Mouse (Mus musculus): ENCODE results near the gene Mcm3. TPM values are rescaled to one million over a fixed set of nuclear protein-coding genes. Genes with fewer than 3 reads are reported as not detected.

Mcm3 gene
- polyA plus RNA-seq (2016; fragmentation: Nextera tagmentation; extraction: Ambion mirVana), result 282 and 290 TPM in 2 replicates

DNA sequence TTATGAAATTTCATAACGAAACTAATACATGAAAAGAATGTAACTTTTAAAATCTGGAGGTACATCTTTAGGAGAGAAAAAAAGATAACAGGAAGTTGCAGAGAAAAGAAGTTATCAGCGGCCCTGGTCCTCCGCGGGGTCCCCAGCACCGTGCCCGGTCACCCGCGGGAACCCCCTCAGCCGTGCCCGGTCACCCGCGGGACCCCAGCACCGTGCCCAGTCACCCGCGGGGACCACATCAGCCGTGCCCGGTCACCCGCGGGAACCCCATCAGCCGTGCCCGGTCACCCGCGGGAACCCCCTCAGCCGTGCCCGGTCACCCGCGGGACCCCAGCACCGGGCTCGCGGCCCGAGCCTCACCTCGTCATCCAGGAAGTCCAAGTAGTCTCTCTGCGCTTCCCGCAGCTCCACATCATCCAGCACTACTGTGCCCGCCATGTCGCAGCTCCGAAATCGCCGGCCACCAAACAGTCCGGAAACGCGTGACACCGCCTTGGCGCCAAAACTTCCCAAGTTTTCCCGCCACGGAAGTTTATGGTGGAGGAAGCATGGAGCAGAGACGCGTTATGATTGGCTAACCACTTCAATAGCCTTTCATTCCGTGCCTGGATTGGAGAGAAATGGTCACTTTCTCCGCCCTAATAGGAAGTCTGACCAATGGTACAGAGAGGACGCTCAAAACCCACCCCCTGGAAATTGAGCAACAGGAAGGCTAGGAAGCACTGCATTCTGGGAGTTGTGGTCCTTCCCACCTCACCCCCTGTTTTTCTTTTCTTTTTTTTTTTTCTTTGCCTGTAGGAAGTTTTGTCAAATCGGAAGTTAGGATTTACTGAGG, at the start of gene Mcm3:
Mcm3 (minus strand) TSS at position 542 of the 835 bp plus-strand sequence.
- peaks cover 8% of the 10 kb centered on the region; the same call in 1 of the 2 replicates for H3K4me1 ChIP-seq
- peak within 1 kb of the TSS; percentile 81 for H3K4me3 ChIP-seq
- H3K9me3 ChIP-seq (replicated peaks), result no peaks in the 10 kb centered on the region
- H3K27me3 ChIP-seq (ENCODE audit: low read depth, poor library complexity, severe bottlenecking), result no peaks in the 10 kb centered on the region
- H3K36me3 ChIP-seq, result peaks cover 34% of the 10 kb centered on the region
- DNase-seq (ENCODE audit: low spot score), result peak; percentile 94
- H3K27ac ChIP-seq, result peak within 1 kb of the TSS; percentile 94
- WGBS, result under 1% methylated on average over 52 of the region's 52 CpGs

DNA sequence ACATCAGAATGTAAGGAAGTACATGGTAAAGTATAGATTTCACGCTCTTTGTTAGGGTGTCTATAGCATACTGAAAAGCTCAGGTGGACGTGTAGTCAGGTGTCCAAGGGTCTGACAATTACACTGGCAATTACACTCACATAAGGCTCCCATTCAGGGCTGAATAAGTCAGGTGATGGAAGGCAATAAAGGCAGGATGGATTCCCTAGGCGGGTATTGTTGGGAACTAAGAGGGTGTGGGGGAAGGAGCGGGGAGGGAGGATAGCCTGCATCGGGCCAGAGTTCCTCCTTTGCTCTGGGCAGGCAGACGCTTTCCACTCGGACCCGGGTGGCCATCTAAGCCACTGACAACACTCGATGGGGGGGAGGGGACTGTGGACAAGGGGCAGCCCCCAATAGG, 47.9 kb upstream of the Mcm3 start:
- Histone ChIP-seq H3K27me3 (ENCODE audit: low read depth, poor library complexity, severe bottlenecking) (no peaks in the 10 kb centered on the region), H3K9me3 (replicated peaks) (no peaks in the 10 kb centered on the region), H3K36me3 (no peaks in the 10 kb centered on the region), H3K4me3 (no peak overlapping the region), H3K4me1 (no peaks in the 10 kb centered on the region), H3K27ac (no peak overlapping the region)
- 67% methylated on average over 9 of the region's 9 CpGs for WGBS
- no peak for DNase-seq (ENCODE audit: low spot score)

DNA sequence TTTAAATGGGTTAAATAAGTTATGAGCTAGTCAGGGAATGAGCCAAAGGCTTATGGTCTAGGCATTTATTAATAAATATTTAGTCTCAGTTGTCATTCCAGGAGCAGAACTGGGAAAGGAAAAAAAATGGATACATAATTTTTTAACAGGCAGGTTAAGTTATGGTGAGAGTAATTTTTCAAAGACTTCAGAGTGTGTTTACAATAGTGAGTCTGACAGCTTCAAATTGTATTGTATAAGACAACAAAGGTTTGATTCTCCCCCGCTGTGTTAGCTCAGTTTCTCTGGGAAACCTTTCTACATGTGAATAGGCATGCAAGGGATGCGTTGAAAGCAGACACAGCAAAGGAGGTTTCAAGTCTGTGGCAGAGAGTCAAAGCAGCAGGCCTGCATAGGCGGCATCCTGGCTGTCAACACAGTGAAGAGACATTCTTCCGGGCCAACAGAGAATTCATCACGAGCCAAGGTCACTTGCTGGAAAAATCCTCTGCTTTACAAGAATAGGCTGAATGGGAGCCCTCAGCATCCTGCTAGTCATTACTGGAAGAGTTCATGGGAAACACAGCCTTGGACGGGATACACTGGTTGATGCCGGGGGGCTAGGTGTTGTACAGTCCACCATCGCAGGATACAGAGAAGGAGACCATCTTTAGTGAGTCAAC, 47.3 kb upstream of the Mcm3 start:
- no peak overlapping the region for H3K27ac ChIP-seq
- no peak for DNase-seq (ENCODE audit: low spot score)
- H3K4me1 ChIP-seq, result no peaks in the 10 kb centered on the region
- H3K36me3 ChIP-seq, result no peaks in the 10 kb centered on the region
- H3K9me3 ChIP-seq (replicated peaks), result no peaks in the 10 kb centered on the region
- H3K27me3 ChIP-seq (ENCODE audit: low read depth, poor library complexity, severe bottlenecking), result no peaks in the 10 kb centered on the region
- WGBS, result 64% methylated on average over 8 of the region's 8 CpGs
- no peak overlapping the region for H3K4me3 ChIP-seq

DNA sequence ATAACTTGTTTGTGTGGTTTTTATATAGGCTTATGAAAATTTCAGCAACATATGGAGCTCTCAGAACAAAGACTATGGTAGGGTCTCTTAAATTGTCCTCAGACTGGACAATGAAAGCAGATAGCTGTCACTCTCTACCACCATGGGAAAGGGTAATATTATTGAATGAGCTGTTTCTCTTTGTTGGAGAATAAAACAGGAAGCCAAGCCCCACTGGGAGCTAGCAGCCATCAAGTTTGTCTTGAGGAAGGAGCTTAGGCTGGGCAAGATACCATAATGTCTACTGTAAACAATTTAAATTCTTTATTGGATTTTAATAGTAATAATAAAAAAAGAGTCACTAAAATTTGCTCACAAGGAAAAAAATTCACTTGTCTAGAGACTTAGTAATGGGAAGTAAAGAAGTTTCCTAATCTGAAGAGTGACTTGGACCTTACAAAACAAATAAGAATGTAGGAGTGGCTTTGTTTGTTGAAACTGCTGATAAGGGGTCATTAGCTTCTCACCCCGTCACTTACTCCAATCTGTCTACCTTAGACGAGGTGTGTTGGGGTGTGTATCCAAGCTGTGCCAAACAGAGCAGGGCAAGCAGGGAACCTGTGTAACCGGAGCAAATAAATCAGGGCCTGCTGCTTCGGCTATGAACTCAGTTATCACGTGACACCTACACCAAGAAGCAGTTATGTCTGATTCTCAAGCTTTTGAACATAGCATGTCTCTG, 43.5 kb upstream of the Mcm3 start:
- 44% methylated on average over 5 of the region's 5 CpGs for WGBS
- Histone ChIP-seq H3K27ac (no peak overlapping the region), H3K4me1 (no peaks in the 10 kb centered on the region), H3K27me3 (ENCODE audit: low read depth, poor library complexity, severe bottlenecking) (no peaks in the 10 kb centered on the region), H3K36me3 (no peaks in the 10 kb centered on the region), H3K4me3 (no peak overlapping the region), H3K9me3 (replicated peaks) (no peaks in the 10 kb centered on the region)
- no peak for DNase-seq (ENCODE audit: low spot score)

DNA sequence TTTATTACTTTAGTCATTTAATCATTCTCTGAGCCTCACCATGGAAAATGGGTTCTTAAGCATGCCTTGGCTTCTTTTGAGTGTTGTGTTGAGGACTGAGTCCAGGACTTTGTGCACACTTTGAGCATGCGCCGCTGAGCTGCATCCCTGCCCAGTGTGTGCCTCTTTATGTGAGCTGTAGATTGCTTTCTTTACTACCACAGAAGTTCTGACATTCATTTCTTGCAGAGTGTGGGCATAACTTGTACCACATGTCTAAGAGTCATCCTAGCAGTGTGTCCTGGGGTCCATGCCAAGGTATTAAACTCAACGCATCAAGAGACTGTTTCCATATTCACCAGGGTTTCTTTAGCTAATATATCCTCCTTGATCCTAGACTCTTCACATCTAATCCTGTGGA, 41.8 kb upstream of the Mcm3 start:
- no peaks in the 10 kb centered on the region for H3K36me3 ChIP-seq
- H3K4me3 ChIP-seq, result no peak overlapping the region
- no peaks in the 10 kb centered on the region for H3K4me1 ChIP-seq
- no peak for DNase-seq (ENCODE audit: low spot score)
- no peaks in the 10 kb centered on the region for H3K27me3 ChIP-seq (ENCODE audit: low read depth, poor library complexity, severe bottlenecking)
- no peak overlapping the region for H3K27ac ChIP-seq
- H3K9me3 ChIP-seq (replicated peaks), result no peaks in the 10 kb centered on the region
- WGBS, result 95% methylated on average over 3 of the region's 3 CpGs

DNA sequence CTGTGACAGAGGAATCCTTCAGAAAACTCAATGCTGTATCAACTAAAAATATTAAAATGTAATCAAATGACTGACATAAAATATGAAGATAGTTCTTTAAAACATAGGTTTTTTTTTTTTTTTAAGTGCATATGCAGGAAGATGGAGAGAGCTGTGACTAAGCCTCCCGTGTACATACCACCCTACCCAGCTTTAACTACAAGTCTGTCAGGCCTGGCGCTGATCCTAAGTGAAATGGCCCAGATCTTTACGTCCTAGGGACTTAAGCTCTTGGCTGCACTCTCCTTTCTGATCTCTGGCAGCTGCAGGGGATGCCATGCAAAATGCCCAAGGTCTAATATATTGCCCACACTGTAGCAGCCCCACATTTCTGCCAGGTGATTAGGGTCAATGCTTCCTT, 40.7 kb upstream of the Mcm3 start:
- 81% methylated on average over 3 of the region's 3 CpGs for WGBS
- Histone ChIP-seq H3K27me3 (ENCODE audit: low read depth, poor library complexity, severe bottlenecking) (no peaks in the 10 kb centered on the region), H3K4me3 (no peak overlapping the region), H3K9me3 (replicated peaks) (no peaks in the 10 kb centered on the region), H3K36me3 (no peaks in the 10 kb centered on the region), H3K27ac (no peak overlapping the region), H3K4me1 (no peaks in the 10 kb centered on the region)
- DNase-seq (ENCODE audit: low spot score), result no peak

DNA sequence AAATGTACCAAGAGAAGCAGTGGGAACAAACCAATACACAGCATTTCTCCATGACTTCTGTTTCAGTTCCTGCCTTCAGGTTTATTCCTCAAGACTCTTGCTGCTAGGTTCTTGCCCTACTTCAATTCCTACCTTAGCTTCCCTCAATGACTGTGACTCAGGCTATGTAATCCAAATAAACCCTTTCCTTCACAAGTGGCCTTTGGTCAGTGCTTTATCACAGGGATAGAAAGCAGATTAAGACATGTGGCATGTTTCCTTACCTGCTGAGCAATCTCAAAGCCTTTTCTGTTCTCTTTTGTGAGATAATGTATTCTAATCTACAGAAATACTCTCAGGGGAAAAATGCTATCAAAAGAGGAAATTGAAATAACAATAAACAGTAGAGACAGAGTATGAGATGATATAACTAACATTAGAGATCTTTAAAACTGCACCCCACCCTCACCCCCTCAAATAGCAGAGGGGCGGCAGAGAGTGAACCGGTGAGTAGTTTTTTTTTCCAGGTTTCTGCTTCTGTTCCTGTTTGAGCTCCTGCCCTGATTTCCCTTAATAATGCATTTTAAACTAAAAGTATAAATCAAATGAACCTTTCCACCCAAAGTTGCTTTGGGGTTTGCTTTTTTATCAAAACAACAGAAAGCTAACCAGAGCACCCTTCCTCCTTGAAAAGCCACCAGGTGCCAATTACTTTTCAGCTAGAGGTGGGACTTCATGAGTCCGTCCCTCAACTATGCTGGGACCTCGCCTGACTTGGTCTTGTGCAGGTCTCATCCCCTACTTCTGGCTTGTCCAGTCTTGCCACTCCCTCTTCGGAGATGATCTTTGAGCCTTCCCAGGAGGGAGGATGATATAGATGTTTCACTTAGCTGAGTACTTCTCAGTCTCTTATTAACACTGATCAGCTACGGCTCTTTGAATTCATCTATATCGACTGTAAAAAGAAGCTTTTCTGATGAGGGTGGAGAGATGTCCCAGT, 37.1 kb upstream of the Mcm3 start:
- no peak overlapping the region for H3K27ac ChIP-seq
- no peak overlapping the region for H3K4me3 ChIP-seq
- H3K4me1 ChIP-seq, result no peaks in the 10 kb centered on the region
- 82% methylated on average over 7 of the region's 7 CpGs for WGBS
- H3K36me3 ChIP-seq, result no peaks in the 10 kb centered on the region
- DNase-seq (ENCODE audit: low spot score), result no peak
- H3K9me3 ChIP-seq (replicated peaks), result no peaks in the 10 kb centered on the region
- no peaks in the 10 kb centered on the region for H3K27me3 ChIP-seq (ENCODE audit: low read depth, poor library complexity, severe bottlenecking)

DNA sequence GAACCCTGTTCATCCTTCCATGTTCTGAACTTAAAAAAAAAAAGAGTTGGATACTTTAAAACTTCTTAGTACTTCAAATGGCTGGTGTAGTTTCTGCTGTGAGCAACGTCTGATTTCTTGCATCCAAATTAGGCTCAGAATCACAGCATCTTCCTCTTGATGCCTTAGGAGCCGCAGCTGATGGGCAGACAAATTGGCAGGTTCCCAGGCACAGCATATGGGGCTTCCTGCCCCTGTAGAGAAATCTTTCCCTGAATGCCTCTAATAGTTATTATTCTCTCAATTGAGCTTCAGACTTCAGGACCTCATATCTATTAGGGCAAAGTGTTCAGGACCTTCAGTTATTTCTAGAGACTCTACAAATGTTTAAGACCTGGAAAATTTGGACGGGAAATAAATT, 19.8 kb upstream of the Mcm3 start:
- H3K27ac ChIP-seq, result no peak overlapping the region
- H3K36me3 ChIP-seq, result no peaks in the 10 kb centered on the region
- no peak for DNase-seq (ENCODE audit: low spot score)
- no peaks in the 10 kb centered on the region for H3K27me3 ChIP-seq (ENCODE audit: low read depth, poor library complexity, severe bottlenecking)
- no peaks in the 10 kb centered on the region for H3K9me3 ChIP-seq (replicated peaks)
- H3K4me3 ChIP-seq, result no peak overlapping the region
- WGBS, result 76% methylated on average over 3 of the region's 3 CpGs
- no peaks in the 10 kb centered on the region for H3K4me1 ChIP-seq

DNA sequence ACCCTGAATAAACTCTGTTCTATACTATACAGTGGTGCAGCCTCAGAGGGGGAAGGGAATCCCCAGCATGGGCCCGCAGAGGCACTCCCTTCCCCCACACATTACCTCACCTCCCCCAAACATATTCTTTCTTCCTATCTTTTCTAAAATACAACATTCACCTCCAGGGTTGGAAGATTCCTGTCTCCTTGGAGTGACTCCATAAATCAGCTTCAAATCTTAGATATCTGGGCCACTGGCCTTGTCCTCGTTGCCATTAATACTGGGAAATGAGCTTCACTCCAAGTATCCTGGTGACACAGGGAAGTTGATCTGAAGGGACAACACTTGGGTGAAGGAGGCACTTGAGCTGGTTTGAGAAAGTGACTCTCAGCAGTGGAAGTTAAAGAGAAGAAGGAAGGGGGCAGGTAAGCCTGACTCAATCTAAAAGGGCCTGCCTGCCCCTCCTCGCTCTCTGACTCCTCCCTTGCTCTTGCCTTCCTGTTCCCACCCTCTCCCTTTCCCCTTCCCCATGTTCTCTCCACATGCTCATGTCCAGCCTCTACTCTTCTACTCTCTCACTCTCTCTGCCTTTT, 16.5 kb upstream of the Mcm3 start:
- H3K36me3 ChIP-seq, result no peaks in the 10 kb centered on the region
- no peaks in the 10 kb centered on the region for H3K9me3 ChIP-seq (replicated peaks)
- H3K4me1 ChIP-seq, result no peaks in the 10 kb centered on the region
- WGBS, result 87% methylated on average over 3 of the region's 3 CpGs
- H3K4me3 ChIP-seq, result no peak overlapping the region
- no peaks in the 10 kb centered on the region for H3K27me3 ChIP-seq (ENCODE audit: low read depth, poor library complexity, severe bottlenecking)
- no peak for DNase-seq (ENCODE audit: low spot score)
- H3K27ac ChIP-seq, result no peak overlapping the region

DNA sequence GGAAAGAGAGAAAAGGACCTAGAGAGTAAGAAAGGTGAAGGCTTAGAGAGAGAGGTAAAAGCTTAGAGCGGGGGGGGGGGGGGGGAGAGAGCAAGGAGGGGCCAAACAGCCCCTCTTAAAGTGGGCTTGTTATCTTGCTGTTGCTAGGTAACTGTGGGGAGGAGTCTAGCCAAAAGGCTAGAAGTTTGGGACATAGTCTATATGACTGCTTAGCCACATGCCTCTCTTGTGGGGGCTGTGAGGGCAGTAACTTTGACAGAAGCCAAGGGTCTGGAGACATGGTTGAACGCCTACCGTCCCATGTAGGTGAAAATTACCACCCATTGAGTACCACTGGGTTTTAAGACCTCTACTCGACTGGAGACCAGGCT, 13.0 kb upstream of the Mcm3 start:
- Histone ChIP-seq H3K27me3 (ENCODE audit: low read depth, poor library complexity, severe bottlenecking) (no peaks in the 10 kb centered on the region), H3K9me3 (replicated peaks) (no peaks in the 10 kb centered on the region)
- WGBS, result 85% methylated on average over 3 of the region's 4 CpGs

DNA sequence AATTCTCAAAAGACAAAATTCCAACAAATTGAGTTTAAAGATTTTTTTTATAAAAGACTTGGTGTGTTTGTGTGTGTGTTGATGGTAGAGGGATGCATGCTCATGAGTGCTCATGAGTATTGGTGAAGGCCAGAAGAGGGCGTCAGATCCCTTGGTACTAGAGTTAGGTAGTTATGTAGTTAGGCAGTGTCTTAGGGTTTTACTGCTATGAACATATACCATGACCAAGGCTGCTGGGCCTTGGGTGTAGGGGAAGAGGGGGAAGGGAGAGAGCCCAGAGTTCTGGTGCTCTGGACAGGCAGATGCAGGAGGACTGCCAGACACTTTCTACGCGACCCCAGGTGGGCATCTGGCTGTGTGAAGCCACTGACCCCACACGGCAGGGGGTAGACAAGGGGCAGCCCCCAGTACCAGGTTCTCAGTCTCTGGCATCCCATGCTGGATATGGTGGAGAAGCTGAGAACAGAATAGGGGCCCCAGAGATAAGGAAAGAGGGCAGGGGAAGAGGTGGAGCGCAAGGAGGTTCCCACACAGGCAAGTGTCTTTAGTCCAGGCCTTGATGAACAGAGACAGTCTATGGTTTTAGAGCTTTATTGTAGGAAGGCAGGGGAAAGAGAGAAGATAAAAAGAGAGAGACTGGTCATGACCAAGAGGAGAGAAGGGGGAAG, 12.5 kb upstream of the Mcm3 start:
- no peak overlapping the region for H3K27ac ChIP-seq
- no peak overlapping the region for H3K4me3 ChIP-seq
- no peaks in the 10 kb centered on the region for H3K36me3 ChIP-seq
- no peak for DNase-seq (ENCODE audit: low spot score)
- no peaks in the 10 kb centered on the region for H3K9me3 ChIP-seq (replicated peaks)
- H3K4me1 ChIP-seq, result no peaks in the 10 kb centered on the region
- 74% methylated on average over 5 of the region's 5 CpGs for WGBS
- no peaks in the 10 kb centered on the region for H3K27me3 ChIP-seq (ENCODE audit: low read depth, poor library complexity, severe bottlenecking)

More for the DNA sequence above, 13.0 kb upstream of the Mcm3 start:
- Histone ChIP-seq H3K36me3 (no peaks in the 10 kb centered on the region), H3K4me3 (no peak overlapping the region), H3K4me1 (no peaks in the 10 kb centered on the region), H3K27ac (no peak overlapping the region)
- no peak for DNase-seq (ENCODE audit: low spot score)

Measured in limb, embryonic 10.5 days (tissue).